Mouse (Mus musculus): ENCODE data around the gene Olfr901. TPM values are rescaled to one million over a fixed set of nuclear protein-coding genes. Genes with fewer than 3 reads are reported as not detected.

Olfr901 gene
- not detected in 2 replicates for polyA plus RNA-seq (2012; rRNA removed)

DNA sequence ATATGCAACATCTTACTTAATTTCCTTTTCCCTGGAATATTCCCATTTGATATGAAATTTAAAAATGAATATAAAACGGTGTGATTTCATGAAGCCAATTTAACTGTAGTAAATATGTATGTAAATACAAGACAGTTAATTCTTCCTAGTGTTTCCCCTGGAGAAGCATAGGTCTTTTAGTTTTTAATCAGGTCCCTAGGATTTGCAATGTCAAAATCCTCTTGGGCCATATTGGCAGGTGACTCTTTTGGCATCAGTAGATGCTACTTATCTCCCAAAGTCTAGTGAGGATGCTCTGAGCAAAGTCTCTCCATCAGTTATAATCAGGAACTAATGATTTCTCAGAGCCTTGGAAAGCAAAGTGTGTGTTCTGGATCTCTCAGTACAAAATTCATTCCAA is at the start of gene Olfr901:
Olfr901 (plus strand) TSS at position 301 of the 400 bp plus-strand sequence.

DNA sequence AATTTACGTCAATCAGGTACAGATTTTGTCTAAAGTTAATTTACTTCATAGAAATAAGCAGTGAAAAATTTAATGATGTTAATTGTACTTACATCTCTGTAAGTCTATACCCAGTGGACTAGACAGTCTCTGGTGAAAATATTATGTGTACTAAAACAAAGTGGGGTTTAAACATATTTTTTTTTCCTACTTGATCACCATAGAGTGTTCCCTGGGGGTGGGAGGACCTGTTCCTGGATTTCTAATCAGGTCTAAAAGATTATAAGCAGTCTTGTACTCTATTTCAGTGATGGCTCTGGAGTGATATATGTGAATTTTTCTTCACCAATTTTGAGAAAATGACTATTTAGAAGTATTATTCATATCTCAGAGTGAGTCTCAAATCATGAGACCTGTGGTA is 27.9 kb upstream of the Olfr901 start, which contains the start of gene Olfr147:
Olfr147 (plus strand) TSS at position 301 of the 400 bp plus-strand sequence.

DNA sequence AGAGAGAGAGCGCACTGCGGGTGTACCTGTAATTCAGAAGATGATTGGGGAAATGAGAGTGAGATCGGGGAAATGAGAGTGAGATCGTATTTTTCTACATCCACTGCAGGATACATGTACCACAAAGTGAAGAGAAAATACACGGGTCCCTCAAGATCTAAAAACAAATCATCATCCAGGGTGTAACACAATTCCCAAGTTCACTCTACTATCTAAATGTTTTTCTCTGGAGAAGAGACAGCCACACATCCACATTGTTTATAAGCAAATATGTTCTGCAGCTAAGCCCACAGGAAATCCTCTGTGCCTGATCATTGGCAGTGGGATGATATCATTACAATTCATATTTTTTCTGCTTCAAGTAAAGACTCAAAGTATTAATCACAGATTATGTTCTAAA is 18.1 kb downstream of the Olfr901 start, which contains the start of gene Olfr902:
Olfr902 (plus strand) TSS at position 301 of the 400 bp plus-strand sequence.

DNA sequence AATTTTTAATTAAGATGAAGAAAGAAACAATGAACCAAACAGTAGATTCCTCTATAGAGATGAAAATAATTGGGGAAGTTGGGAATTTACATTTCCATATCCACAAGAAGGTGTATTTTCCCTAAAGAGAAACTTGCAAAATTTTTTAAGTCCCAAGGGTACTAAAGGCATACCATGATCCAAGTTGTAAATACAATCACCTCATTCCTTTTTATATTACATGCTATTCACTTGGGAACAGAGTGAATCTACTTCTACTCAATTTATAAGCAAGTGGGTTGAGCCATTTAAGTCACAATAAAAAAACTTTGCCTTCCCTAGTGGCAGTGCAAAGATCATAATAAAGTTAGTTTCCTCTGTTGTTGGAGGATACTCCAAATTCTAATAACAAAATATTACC is 33.6 kb downstream of the Olfr901 start, which contains the start of gene Olfr904:
Olfr904 (plus strand) TSS at position 301 of the 400 bp plus-strand sequence.

DNA sequence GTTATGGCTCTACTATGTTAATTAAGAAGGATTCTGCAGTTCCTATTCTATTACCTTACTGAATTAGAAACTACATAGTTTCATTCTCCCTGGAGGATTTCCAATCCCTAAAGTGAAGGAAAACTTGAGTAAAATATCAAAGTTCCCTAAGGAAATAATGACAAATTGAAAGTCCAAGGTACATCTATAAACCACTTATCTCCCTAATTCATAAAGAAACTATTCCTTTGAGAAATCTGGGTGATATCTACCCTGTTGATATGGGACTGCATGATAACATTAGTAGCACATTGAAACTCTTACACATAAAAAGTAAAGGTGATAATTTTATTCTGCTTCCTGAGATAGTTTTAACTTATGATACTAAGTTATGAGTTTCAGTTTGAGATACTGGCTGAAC is 41.6 kb downstream of the Olfr901 start, which contains the start of gene Olfr905:
Olfr905 (plus strand) TSS at position 301 of the 400 bp plus-strand sequence.

Other genes with a start within 250 kb of the Olfr901 start
- gene Olfr891, start 248.6 kb upstream of the Olfr901 start, polyA plus RNA-seq (2012; rRNA removed), result not detected in 2 replicates
- gene Olfr893, start 221.1 kb upstream of the Olfr901 start, polyA plus RNA-seq (2012; rRNA removed), result not detected in 2 replicates
- gene Olfr894, start 211.4 kb upstream of the Olfr901 start, polyA plus RNA-seq (2012; rRNA removed), result not detected in 2 replicates
- gene Olfr143, start 176.7 kb upstream of the Olfr901 start, polyA plus RNA-seq (2012; rRNA removed), result not detected in 2 replicates
- gene Olfr895, start 161.6 kb upstream of the Olfr901 start, polyA plus RNA-seq (2012; rRNA removed), result not detected in 2 replicates
- gene Olfr896-ps1, start 138.3 kb upstream of the Olfr901 start, polyA plus RNA-seq (2012; rRNA removed), result not detected in 2 replicates
- gene Olfr25, start 100.4 kb upstream of the Olfr901 start, polyA plus RNA-seq (2012; rRNA removed), result not detected in 2 replicates
- gene Olfr898, start 81.0 kb upstream of the Olfr901 start, polyA plus RNA-seq (2012; rRNA removed), result not detected in 2 replicates
- not detected in 2 replicates for gene Olfr250, start 62.6 kb upstream of the Olfr901 start, polyA plus RNA-seq (2012; rRNA removed)
- not detected in 2 replicates for gene Olfr251, start 52.4 kb upstream of the Olfr901 start, polyA plus RNA-seq (2012; rRNA removed)
- gene Olfr147, start 27.8 kb upstream of the Olfr901 start, polyA plus RNA-seq (2012; rRNA removed), result not detected in 2 replicates
- not detected in 2 replicates for gene Olfr902, start 18.2 kb downstream of the Olfr901 start, polyA plus RNA-seq (2012; rRNA removed)
- gene Olfr904, start 33.7 kb downstream of the Olfr901 start, polyA plus RNA-seq (2012; rRNA removed), result not detected in 2 replicates
- not detected in 2 replicates for gene Olfr905, start 41.7 kb downstream of the Olfr901 start, polyA plus RNA-seq (2012; rRNA removed)
- not detected in 2 replicates for gene Olfr906, start 57.6 kb downstream of the Olfr901 start, polyA plus RNA-seq (2012; rRNA removed)
- gene Olfr907, start 66.3 kb downstream of the Olfr901 start, polyA plus RNA-seq (2012; rRNA removed), result not detected in 2 replicates
- gene Olfr911-ps1, start 92.1 kb downstream of the Olfr901 start, polyA plus RNA-seq (2012; rRNA removed), result not detected in 2 replicates
- not detected in 2 replicates for gene Olfr910, start 108.4 kb downstream of the Olfr901 start, polyA plus RNA-seq (2012; rRNA removed)
- gene Olfr912, start 150.7 kb downstream of the Olfr901 start, polyA plus RNA-seq (2012; rRNA removed), result not detected in 2 replicates
- gene Olfr913, start 163.3 kb downstream of the Olfr901 start, polyA plus RNA-seq (2012; rRNA removed), result not detected in 2 replicates
- not detected in 2 replicates for gene Olfr914, start 175.6 kb downstream of the Olfr901 start, polyA plus RNA-seq (2012; rRNA removed)
- not detected in 2 replicates for gene Olfr916, start 230.4 kb downstream of the Olfr901 start, polyA plus RNA-seq (2012; rRNA removed)
- not detected in 2 replicates for gene Olfr917, start 236.4 kb downstream of the Olfr901 start, polyA plus RNA-seq (2012; rRNA removed)
- gene Olfr918, start 245.1 kb downstream of the Olfr901 start, polyA plus RNA-seq (2012; rRNA removed), result not detected in 2 replicates

All from colon, adult 2 months (tissue).